ENCODE assay signal across 29 mouse cellular contexts in the genomic region with DNA sequence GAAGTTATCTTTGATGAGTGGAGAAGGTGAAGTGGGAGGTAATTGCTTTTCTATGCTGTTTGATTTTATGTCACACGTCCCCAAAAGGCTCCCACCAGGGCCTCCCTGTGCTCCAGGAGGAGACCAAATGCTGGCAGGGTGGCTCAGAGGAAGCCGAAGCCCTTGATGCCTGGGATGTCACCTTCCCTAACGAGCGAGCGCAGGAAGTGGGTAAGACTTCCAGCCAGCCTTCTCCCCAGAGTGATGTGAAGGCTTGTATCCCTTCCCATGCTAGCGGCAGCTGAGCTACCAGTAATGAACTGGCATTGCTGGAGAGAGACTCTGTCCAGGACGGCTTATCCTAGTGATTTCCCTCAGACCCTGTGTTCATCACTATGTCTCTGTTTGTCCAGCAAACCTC. TPM values are rescaled to one million over a fixed set of nuclear protein-coding genes. Genes with fewer than 3 reads are reported as not detected.
DNase-seq lines count a peak whose midpoint lies in the region; ATAC-seq and TF ChIP-seq lines count a peak whose summit lies in the region.
"Had no signal": no experiment of that assay in that cellular context is flagged by ENCODE, and none has a peak within 500 bp of the region (broad histone marks: within the 10 kb centered on the region; RNA-seq: fewer than 3 reads in every experiment).

No protein-coding gene starts in this region.

- no peaks in the 10 kb centered on the region for H3K27me3 ChIP-seq in liver, embryonic 16.5 days (ENCODE audit: control insufficient read depth, insufficient read depth, low read depth, low read length)
- H3K27me3 ChIP-seq in liver, embryonic 12.5 days (replicated peaks) = peaks cover 46% of the 10 kb centered on the region
- H3K27me3 ChIP-seq in ES-Bruce4 (ENCODE audit: control insufficient read depth, insufficient read depth, low read length, poor library complexity, severe bottlenecking) = no peaks in the 10 kb centered on the region
- H3K27me3 ChIP-seq: CH12.LX; lung, embryonic 15.5 days; neural tube, embryonic 12.5 days had no signal

- peak; percentile 39 to 59 for DNase-seq in thymus, postnatal 36 days
- no peak for DNase-seq in urinary bladder, postnatal 14 days (ENCODE audit: low spot score)
- no peak for DNase-seq in layer of hippocampus, postnatal 36 days
- DNase-seq: adrenal gland, postnatal 25 days; cerebellum, adult 9-11 months; gastrocnemius, postnatal 10 days; heart, postnatal 36 days; kidney, adult 18-20 months; kidney, postnatal 4 days; lung, postnatal 36 days; right cerebral cortex, postnatal 14 days had no signal

- no peak for TF ChIP-seq POLR2A in ES-Bruce4 (IDR thresholded peaks at IDR 0.05; ENCODE audit: insufficient read depth, low read length)
- TF ChIP-seq POLR2A in bone marrow, adult 2 months (IDR thresholded peaks at IDR 0.05; ENCODE audit: borderline replicate concordance, control insufficient read depth, low read depth, low read length) = no peak

- no peaks in the 10 kb centered on the region for H3K36me3 ChIP-seq in liver, embryonic 16.5 days (ENCODE audit: control insufficient read depth, insufficient read depth)
- no peaks in the 10 kb centered on the region for H3K36me3 ChIP-seq in liver, embryonic 12.5 days
- H3K36me3 ChIP-seq in ES-Bruce4 (ENCODE audit: control insufficient read depth, insufficient read depth, low read length, poor library complexity, severe bottlenecking) = no peaks in the 10 kb centered on the region
- H3K36me3 ChIP-seq: embryonic facial prominence, embryonic 10.5 days; heart, embryonic 12.5 days; limb, embryonic 10.5 days; lung, embryonic 15.5 days; neural tube, embryonic 12.5 days had no signal

- TF ChIP-seq CTCF in ES-Bruce4 (IDR thresholded peaks at IDR 0.05; ENCODE audit: low read depth, low read length) = no peak
- TF ChIP-seq CTCF in bone marrow, adult 2 months (IDR thresholded peaks at IDR 0.05; ENCODE audit: control insufficient read depth, insufficient read depth, low read length) = no peak

- H3K9me3 ChIP-seq in liver, embryonic 16.5 days (replicated peaks; ENCODE audit: control insufficient read depth, low read length) = no peaks in the 10 kb centered on the region
- no peaks in the 10 kb centered on the region for H3K9me3 ChIP-seq in liver, embryonic 12.5 days (replicated peaks)
- H3K9me3 ChIP-seq in ES-Bruce4 (replicated peaks; ENCODE audit: control insufficient read depth, insufficient read depth, low read length, poor library complexity, severe bottlenecking) = no peaks in the 10 kb centered on the region
- H3K9me3 ChIP-seq: embryonic facial prominence, embryonic 10.5 days; heart, embryonic 12.5 days; limb, embryonic 10.5 days; lung, embryonic 15.5 days; neural tube, embryonic 12.5 days had no signal

- no peak overlapping the region; the same call in 1 of the 2 replicates for H3K4me2 ChIP-seq in liver, embryonic 16.5 days (ENCODE audit: low read depth, low read length)
- H3K4me2 ChIP-seq in liver, embryonic 12.5 days = no peak overlapping the region
- H3K4me2 ChIP-seq: heart, embryonic 12.5 days; hindbrain, embryonic 14.5 days; lung, embryonic 15.5 days; neural tube, embryonic 12.5 days had no signal

- no peak overlapping the region for H3K9ac ChIP-seq in liver, embryonic 16.5 days (ENCODE audit: low read depth, low read length)
- no peak overlapping the region for H3K9ac ChIP-seq in liver, embryonic 12.5 days
- H3K9ac ChIP-seq in ES-Bruce4 (ENCODE audit: low read depth, poor library complexity, severe bottlenecking) = peak overlapping the region; percentile 57; the same call in 1 of the 2 replicates
- H3K9ac ChIP-seq: heart, embryonic 12.5 days; hindbrain, embryonic 14.5 days; lung, embryonic 15.5 days; neural tube, embryonic 12.5 days had no signal

- no peak for TF ChIP-seq EP300 in ES-Bruce4 (IDR thresholded peaks at IDR 0.05; ENCODE audit: insufficient read depth, low read depth, low read length)

- H3K4me3 ChIP-seq in liver, embryonic 16.5 days (ENCODE audit: low read depth, low read length) = 0 out of 2 replicates have a peak overlapping the region, but pooled peaks have one; percentile 5
- no peak overlapping the region for H3K4me3 ChIP-seq in liver, embryonic 12.5 days
- H3K4me3 ChIP-seq in ES-Bruce4 (ENCODE audit: low read depth, low read length) = no peak overlapping the region
- peak overlapping the region; percentile 1 for H3K4me3 ChIP-seq in bone marrow, adult 2 months (replicated peaks; ENCODE audit: control insufficient read depth, low read depth, low read length)
- H3K4me3 ChIP-seq: embryonic facial prominence, embryonic 10.5 days; heart, embryonic 12.5 days; limb, embryonic 10.5 days; lung, embryonic 15.5 days; neural tube, embryonic 12.5 days had no signal

- H3K4me1 ChIP-seq in liver, embryonic 16.5 days (ENCODE audit: control insufficient read depth, low read depth, low read length) = peaks cover 6% of the 10 kb centered on the region
- H3K4me1 ChIP-seq in liver, embryonic 12.5 days = peaks cover 21% of the 10 kb centered on the region
- H3K4me1 ChIP-seq in ES-Bruce4 (ENCODE audit: control insufficient read depth, insufficient read depth, low read length) = peaks cover 4% of the 10 kb centered on the region
- peaks cover 13% of the 10 kb centered on the region for H3K4me1 ChIP-seq in bone marrow, adult 2 months (ENCODE audit: control insufficient read depth, insufficient read depth, low read length)

- no peak for ATAC-seq in liver, embryonic 16.5 days (ENCODE audit: low read depth)
- no peak for ATAC-seq in liver, embryonic 12.5 days
- ATAC-seq: forebrain, embryonic 16.5 days; inflammation-experienced regulatory T-cells, adult 6 months had no signal

- H3K27ac ChIP-seq in liver, embryonic 16.5 days (ENCODE audit: low read length) = peak overlapping the region; percentile 58
- H3K27ac ChIP-seq in liver, embryonic 12.5 days = no peak overlapping the region
- H3K27ac ChIP-seq in ES-Bruce4 (ENCODE audit: insufficient read depth, low read length) = no peak overlapping the region; the same call in 1 of the 2 replicates
- peak overlapping the region; percentile 73; the same call in 1 of the 2 replicates for H3K27ac ChIP-seq in bone marrow, adult 2 months (ENCODE audit: control insufficient read depth, insufficient read depth, low read depth, low read length, poor library complexity)
- H3K27ac ChIP-seq: embryonic facial prominence, embryonic 10.5 days; hindbrain, embryonic 14.5 days; limb, embryonic 10.5 days; lung, embryonic 15.5 days; neural tube, embryonic 12.5 days; stomach, postnatal 0 days had no signal

- WGBS in liver, embryonic 16.5 days (ENCODE audit: insufficient replicate concordance) = 33% methylated on average over 7 of the region's 7 CpGs
- WGBS in liver, embryonic 12.5 days (ENCODE audit: insufficient replicate concordance) = 33% methylated on average over 7 of the region's 7 CpGs
- 22% methylated on average over 7 of the region's 7 CpGs for WGBS in bone marrow, adult 2 months

RNA-seq across cellular contexts. Expression of gene Lefty2, which starts 9.2 kb away (rescaled TPM):
- not detected in 2 replicates for polyA plus RNA-seq in liver, embryonic 16.5 days (2015; fragmentation: Nextera tagmentation; extraction: Ambion mirVana)
- polyA plus RNA-seq in liver, embryonic 12.5 days (2016; fragmentation: Nextera tagmentation; extraction: Ambion mirVana) = not detected in 2 replicates
- polyA plus RNA-seq in ES-Bruce4 (2011; ENCODE audit: insufficient read depth, insufficient read length, low read depth, missing spikeins) = 117 and 124 TPM in 2 replicates
- polyA plus RNA-seq in bone marrow, adult 2 months (2011; ENCODE audit: insufficient read depth, insufficient read length, low replicate concordance, missing spikeins) = 1.4 TPM in 1 of 2 replicates, not detected in the other
- total RNA-seq in layer of hippocampus, postnatal 36 days (2021) = 1 to 10 TPM; 1.3 to 1.4 TPM
- total RNA-seq: CH12.LX; common myeloid progenitor, adult 5-6 weeks; gastrocnemius, postnatal 10 days; granulocyte monocyte progenitor cell, adult 5-6 weeks; heart, postnatal 36 days; liver, adult 2 months; monocyte, adult 5-6 weeks had no signal
- polyA plus RNA-seq: embryonic facial prominence, embryonic 10.5 days; inflammation-experienced regulatory T-cells, adult 6 months; limb, embryonic 10.5 days; liver, adult 2 months; neural tube, embryonic 12.5 days had no signal

RNA-seq across cellular contexts. Expression of gene Pycr2, which starts 20.4 kb away (rescaled TPM):
- 81.2 and 83.4 TPM in 2 replicates for polyA plus RNA-seq in liver, embryonic 16.5 days (2015; fragmentation: Nextera tagmentation; extraction: Ambion mirVana)
- 146 and 150 TPM in 2 replicates for polyA plus RNA-seq in liver, embryonic 12.5 days (2016; fragmentation: Nextera tagmentation; extraction: Ambion mirVana)
- 97.4 and 109 TPM in 2 replicates for polyA plus RNA-seq in ES-Bruce4 (2011; ENCODE audit: insufficient read depth, insufficient read length, low read depth, missing spikeins)
- 32.3 and 48.1 TPM in 2 replicates for polyA plus RNA-seq in bone marrow, adult 2 months (2011; ENCODE audit: insufficient read depth, insufficient read length, low replicate concordance, missing spikeins)
- 10 to 100 TPM; 40.4 to 43.2 TPM for total RNA-seq in layer of hippocampus, postnatal 36 days (2021)

RNA-seq across cellular contexts. Expression of gene Sde2, which starts 32.8 kb away (rescaled TPM):
- polyA plus RNA-seq in liver, embryonic 16.5 days (2015; fragmentation: Nextera tagmentation; extraction: Ambion mirVana) = 20.9 and 21.5 TPM in 2 replicates
- polyA plus RNA-seq in liver, embryonic 12.5 days (2016; fragmentation: Nextera tagmentation; extraction: Ambion mirVana) = 39.2 and 39.4 TPM in 2 replicates
- 35.0 and 36.6 TPM in 2 replicates for polyA plus RNA-seq in ES-Bruce4 (2011; ENCODE audit: insufficient read depth, insufficient read length, low read depth, missing spikeins)
- polyA plus RNA-seq in bone marrow, adult 2 months (2011; ENCODE audit: insufficient read depth, insufficient read length, low replicate concordance, missing spikeins) = 13.9 and 24.7 TPM in 2 replicates
- 10 to 100 TPM; 23.6 to 24.0 TPM for total RNA-seq in layer of hippocampus, postnatal 36 days (2021)

RNA-seq across cellular contexts. Expression of gene Lefty1, which starts 51.1 kb away (rescaled TPM):
- polyA plus RNA-seq in liver, embryonic 16.5 days (2015; fragmentation: Nextera tagmentation; extraction: Ambion mirVana) = 3.5 and 3.6 TPM in 2 replicates
- polyA plus RNA-seq in liver, embryonic 12.5 days (2016; fragmentation: Nextera tagmentation; extraction: Ambion mirVana) = 4.7 and 7.1 TPM in 2 replicates
- polyA plus RNA-seq in ES-Bruce4 (2011; ENCODE audit: insufficient read depth, insufficient read length, low read depth, missing spikeins) = 53.2 and 60.3 TPM in 2 replicates
- 2.6 TPM in 2 replicates for polyA plus RNA-seq in bone marrow, adult 2 months (2011; ENCODE audit: insufficient read depth, insufficient read length, low replicate concordance, missing spikeins)
- total RNA-seq in layer of hippocampus, postnatal 36 days (2021) = 10 to 100 TPM; 11.8 to 13.9 TPM
- total RNA-seq: CH12.LX; granulocyte monocyte progenitor cell, adult 5-6 weeks; monocyte, adult 5-6 weeks had no signal
- polyA plus RNA-seq: inflammation-experienced regulatory T-cells, adult 6 months had no signal

RNA-seq across cellular contexts. Expression of gene Tmem63a, which starts 58.4 kb away (rescaled TPM):
- polyA plus RNA-seq in liver, embryonic 16.5 days (2015; fragmentation: Nextera tagmentation; extraction: Ambion mirVana) = 8.9 and 10.9 TPM in 2 replicates
- polyA plus RNA-seq in liver, embryonic 12.5 days (2016; fragmentation: Nextera tagmentation; extraction: Ambion mirVana) = 6.5 and 6.6 TPM in 2 replicates
- 26.9 and 27.7 TPM in 2 replicates for polyA plus RNA-seq in ES-Bruce4 (2011; ENCODE audit: insufficient read depth, insufficient read length, low read depth, missing spikeins)
- polyA plus RNA-seq in bone marrow, adult 2 months (2011; ENCODE audit: insufficient read depth, insufficient read length, low replicate concordance, missing spikeins) = 20.7 and 32.8 TPM in 2 replicates
- total RNA-seq in layer of hippocampus, postnatal 36 days (2021) = 10 to 100 TPM; 18.1 to 19.6 TPM

Comparison
In these comparisons a context has a peak if more than half of its experiments do, and no peak if none do; other contexts are left out.
1. H3K27ac ChIP-seq: peak in liver, embryonic 16.5 days (single experiment) and bone marrow, adult 2 months (single experiment); none in liver, embryonic 12.5 days (single experiment) and ES-Bruce4 (single experiment).
2. H3K4me3 ChIP-seq: peak in liver, embryonic 16.5 days (single experiment) and bone marrow, adult 2 months (single experiment); none in liver, embryonic 12.5 days (single experiment) and ES-Bruce4 (single experiment).
3. DNase-seq: peak in thymus, postnatal 36 days (2 of 2); none in urinary bladder, postnatal 14 days (single experiment) and layer of hippocampus, postnatal 36 days (0 of 2).
4. RNA of gene Lefty2, which starts 9.2 kb away (polyA plus RNA-seq): 117 to 124 TPM in ES-Bruce4; 1.4 TPM in bone marrow, adult 2 months, not detected in liver, embryonic 16.5 days and not detected in liver, embryonic 12.5 days; every median in the first group is over 10 times any median in the second.